Mouse (Mus musculus): ENCODE results near the gene Actl11. TPM values are rescaled to one million over a fixed set of nuclear protein-coding genes. Genes with fewer than 3 reads are reported as not detected.

Actl11 gene
- polyA plus RNA-seq, 1 experiment from 2014 or later = not detected

Other genes starting within 250 kb of the Actl11 start
- 2.8 and 3.0 TPM in 2 replicates for gene Gnat1, start 248.8 kb upstream of the Actl11 start, polyA plus RNA-seq (2015; fragmentation: Nextera tagmentation; extraction: Ambion mirVana)
- gene Sema3f, start 218.0 kb upstream of the Actl11 start, polyA plus RNA-seq (2015; fragmentation: Nextera tagmentation; extraction: Ambion mirVana) = 20.9 and 25.7 TPM in 2 replicates
- 203 and 214 TPM in 2 replicates for gene Rbm5, start 157.5 kb upstream of the Actl11 start, polyA plus RNA-seq (2015; fragmentation: Nextera tagmentation; extraction: Ambion mirVana)
- gene Rbm6, start 55.2 kb upstream of the Actl11 start, polyA plus RNA-seq (2015; fragmentation: Nextera tagmentation; extraction: Ambion mirVana) = 71.5 and 83.7 TPM in 2 replicates
- 12.9 and 13.6 TPM in 2 replicates for gene Mon1a, start 40.3 kb upstream of the Actl11 start, polyA plus RNA-seq (2015; fragmentation: Nextera tagmentation; extraction: Ambion mirVana)
- gene Mst1r, start 21.6 kb upstream of the Actl11 start, polyA plus RNA-seq (2015; fragmentation: Nextera tagmentation; extraction: Ambion mirVana) = 2.1 and 2.8 TPM in 2 replicates
- 2.0 and 2.2 TPM in 2 replicates for gene Camkv, start 7.2 kb downstream of the Actl11 start, polyA plus RNA-seq (2015; fragmentation: Nextera tagmentation; extraction: Ambion mirVana)
- 23.3 and 24.5 TPM in 2 replicates for gene Traip, start 21.7 kb downstream of the Actl11 start, polyA plus RNA-seq (2015; fragmentation: Nextera tagmentation; extraction: Ambion mirVana)
- gene Uba7, start 47.0 kb downstream of the Actl11 start, polyA plus RNA-seq (2015; fragmentation: Nextera tagmentation; extraction: Ambion mirVana) = 20.2 and 22.2 TPM in 2 replicates
- 5.3 and 7.5 TPM in 2 replicates for gene Gm20661, start 54.6 kb downstream of the Actl11 start, polyA plus RNA-seq (2015; fragmentation: Nextera tagmentation; extraction: Ambion mirVana)
- gene Inka1, start 57.4 kb downstream of the Actl11 start, polyA plus RNA-seq (2015; fragmentation: Nextera tagmentation; extraction: Ambion mirVana) = 68.0 and 79.4 TPM in 2 replicates
- 10.5 and 11.8 TPM in 2 replicates for gene Cdhr4, start 64.0 kb downstream of the Actl11 start, polyA plus RNA-seq (2015; fragmentation: Nextera tagmentation; extraction: Ambion mirVana)
- gene Gm20662, start 67.9 kb downstream of the Actl11 start, polyA plus RNA-seq (2015; fragmentation: Nextera tagmentation; extraction: Ambion mirVana) = 0.64 and 1.1 TPM in 2 replicates
- gene Ip6k1, start 74.0 kb downstream of the Actl11 start, polyA plus RNA-seq (2015; fragmentation: Nextera tagmentation; extraction: Ambion mirVana) = 59.2 and 61.8 TPM in 2 replicates
- gene Gmppb, start 120.8 kb downstream of the Actl11 start, polyA plus RNA-seq (2015; fragmentation: Nextera tagmentation; extraction: Ambion mirVana) = 30.9 and 32.4 TPM in 2 replicates
- 2.9 and 3.3 TPM in 2 replicates for gene Amigo3, start 124.7 kb downstream of the Actl11 start, polyA plus RNA-seq (2015; fragmentation: Nextera tagmentation; extraction: Ambion mirVana)
- gene Mst1, start 152.0 kb downstream of the Actl11 start, polyA plus RNA-seq (2015; fragmentation: Nextera tagmentation; extraction: Ambion mirVana) = 0.10 and 0.21 TPM in 2 replicates
- 37.2 and 44.3 TPM in 2 replicates for gene Rnf123, start 154.9 kb downstream of the Actl11 start, polyA plus RNA-seq (2015; fragmentation: Nextera tagmentation; extraction: Ambion mirVana)
- gene Apeh, start 166.1 kb downstream of the Actl11 start, polyA plus RNA-seq (2015; fragmentation: Nextera tagmentation; extraction: Ambion mirVana) = 87.8 and 93.0 TPM in 2 replicates

Measured in kidney, embryonic 16.5 days (tissue).